Mouse (Mus musculus) bone marrow, adult 2 months (tissue): ENCODE results near the gene Pacsin3.

ENCODE experiments used
- CTCF ChIP-seq: fragments of 200-500 bp; IDR thresholded peaks from 2 replicates; pipeline ENCODE4 v1.5.1; 2011; ENCODE audit warnings: low read length, control low read depth; ENCODE audit not compliant: control insufficient read depth, insufficient read depth
- POLR2A ChIP-seq: fragments of 200-500 bp; IDR thresholded peaks from 2 replicates; pipeline ENCODE4 v1.6.1; 2011; ENCODE audit warnings: low read depth, mild to moderate bottlenecking, control low read depth, low read length, borderline replicate concordance; ENCODE audit not compliant: control insufficient read depth

DNA sequence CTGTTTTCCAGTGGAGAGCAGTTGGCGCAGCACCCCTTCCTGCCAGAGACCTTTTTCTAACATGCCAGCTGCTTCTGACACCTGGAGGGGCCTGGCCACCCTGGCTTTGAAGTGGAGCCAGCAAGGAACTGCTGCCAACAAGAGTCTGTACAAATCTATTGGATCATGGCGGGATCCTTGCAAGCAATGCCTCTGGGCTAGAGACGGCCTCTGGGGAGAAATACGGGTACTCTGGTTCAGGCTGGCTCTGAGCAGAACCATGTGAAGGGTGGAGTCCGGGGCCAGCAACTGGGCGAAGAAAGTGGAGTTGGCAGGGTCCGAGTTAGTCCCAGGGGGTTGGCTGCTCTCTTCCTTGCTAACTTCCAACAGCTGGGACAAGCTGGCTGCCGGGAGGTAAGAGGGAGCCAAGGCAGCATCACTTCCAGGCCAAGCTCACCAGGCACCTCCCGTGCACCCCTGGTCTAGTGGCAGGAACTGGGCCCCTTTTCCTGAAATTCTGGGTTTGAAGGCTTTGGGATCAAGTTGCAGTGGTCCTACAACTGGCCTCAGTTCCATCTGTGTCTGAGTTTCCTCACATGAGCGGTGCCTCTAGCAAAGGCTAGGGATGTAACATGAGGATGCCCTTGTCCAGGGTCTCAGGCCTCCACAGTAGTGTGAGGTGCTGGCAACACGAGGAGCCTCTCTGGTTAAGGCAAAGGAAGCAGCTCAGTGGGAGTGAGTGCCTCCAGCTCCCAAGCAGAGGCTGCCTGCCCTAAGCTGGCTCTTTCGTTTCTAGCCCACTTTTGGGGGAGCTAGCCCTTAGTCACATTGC, 35.6 kb downstream of the Pacsin3 start:
- no peak for TF ChIP-seq POLR2A
- no peak for TF ChIP-seq CTCF
